Mouse (Mus musculus) limb, embryonic 12.5 days (tissue): ENCODE measurements around the gene Gen1. TPM values are rescaled to one million over a fixed set of nuclear protein-coding genes. Genes with fewer than 3 reads are reported as not detected.

ENCODE experiments used
- microRNA-seq: library from miRNA; unstranded; fragments of <30 nt; microRNA quantifications from one replicate; pipeline ENCODE4, GENCODE M21; 2017
- polyA plus RNA-seq: library from polyadenylated mRNA; unstranded; fragments of >200 nt; fragmentation: Nextera tagmentation; extraction: Ambion mirVana; gene quantifications from 2 replicates; pipeline ENCODE4 v1.2.1, GENCODE M21; 2016

The Gen1 gene
- polyA plus RNA-seq, 1 experiment from 2014 or later, result 14.3 TPM

Small RNAs within 50 kb of the gene (microRNA-seq; reads per million reads assigned to microRNA genes)
- gene Mir7675, result not detected

Other genes with a start within 250 kb of the Gen1 start
- gene Kcns3, start 114.7 kb downstream of the Gen1 start, polyA plus RNA-seq, result 0.61 and 0.70 TPM in 2 replicates
- gene Msgn1, start 56.8 kb downstream of the Gen1 start, polyA plus RNA-seq, result not detected in 2 replicates
- 158 and 161 TPM in 2 replicates for gene Smc6, start 85 bp upstream of the Gen1 start, polyA plus RNA-seq
- 0.53 and 1.0 TPM in 2 replicates for gene Vsnl1, start 170.8 kb upstream of the Gen1 start, polyA plus RNA-seq
- 0.19 and 0.29 TPM in 2 replicates for gene Rad51ap2, start 190.3 kb upstream of the Gen1 start, polyA plus RNA-seq